In the genomic region with DNA sequence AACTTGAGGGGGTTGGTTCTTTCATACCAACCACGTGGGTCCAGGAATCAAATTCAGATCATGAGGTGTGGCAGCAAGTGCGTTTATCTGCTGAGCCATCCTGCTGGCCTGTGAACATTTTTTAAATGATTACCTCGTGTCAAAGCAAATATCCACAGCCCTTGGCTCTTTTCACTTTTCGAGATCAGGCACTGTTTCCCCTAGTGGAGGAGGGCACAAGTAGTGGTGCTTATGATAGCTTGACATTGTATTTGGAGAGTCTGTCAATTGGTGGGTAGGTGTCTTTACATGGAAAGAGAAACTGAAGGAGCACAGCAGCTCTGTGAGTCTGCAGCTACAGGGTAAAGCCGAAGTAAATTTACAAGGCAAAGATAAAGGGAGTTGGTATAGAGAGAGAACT, we compare ENCODE assay signal across 15 mouse cellular contexts. TPM values are rescaled to one million over a fixed set of nuclear protein-coding genes. Genes with fewer than 3 reads are reported as not detected.
"Had no signal": no experiment of that assay in that cellular context is flagged by ENCODE, and none has a peak within 500 bp of the region (broad histone marks: within the 10 kb centered on the region; RNA-seq: fewer than 3 reads in every experiment).

No protein-coding gene starts in this region.

- H3K27ac ChIP-seq: limb, embryonic 13.5 days; liver, embryonic 14.5 days; neural tube, embryonic 15.5 days; stomach, embryonic 15.5 days had no signal

- H3K4me3 ChIP-seq: limb, embryonic 13.5 days; myocyte; neural tube, embryonic 15.5 days; stomach, embryonic 15.5 days had no signal

- DNase-seq: kidney, adult 8-10 months; kidney, postnatal 25 days; layer of hippocampus, adult 9-11 months; layer of hippocampus, postnatal 36 days; left cerebral cortex, postnatal 4 days; lung, adult 18-20 months; right cerebral cortex, adult 18-20 months; right cerebral cortex, postnatal 25 days had no signal

- H3K36me3 ChIP-seq: limb, embryonic 13.5 days; neural tube, embryonic 15.5 days; stomach, embryonic 15.5 days had no signal

- H3K9ac ChIP-seq: limb, embryonic 13.5 days; liver, embryonic 14.5 days; neural tube, embryonic 15.5 days; stomach, embryonic 15.5 days had no signal

- H3K4me2 ChIP-seq: limb, embryonic 13.5 days; neural tube, embryonic 15.5 days; stomach, embryonic 15.5 days had no signal

- H3K9me3 ChIP-seq: neural tube, embryonic 15.5 days; stomach, embryonic 15.5 days had no signal

- H3K27me3 ChIP-seq: limb, embryonic 13.5 days; neural tube, embryonic 15.5 days had no signal

RNA-seq across cellular contexts. Expression of gene Slc4a3, which starts 18.9 kb away (rescaled TPM):
- total RNA-seq: megakaryocyte-erythroid progenitor cell, adult 5-6 weeks had no signal

RNA-seq across cellular contexts. Expression of gene Inha, which starts 58.0 kb away (rescaled TPM):
- total RNA-seq: liver, adult 2 months had no signal
